Mouse (Mus musculus): ENCODE data around the gene 4930442H23Rik. TPM values are rescaled to one million over a fixed set of nuclear protein-coding genes. Genes with fewer than 3 reads are reported as not detected.

The 4930442H23Rik gene
- polyA plus RNA-seq, 1 experiment from 2014 or later, result 0.16 TPM

DNA sequence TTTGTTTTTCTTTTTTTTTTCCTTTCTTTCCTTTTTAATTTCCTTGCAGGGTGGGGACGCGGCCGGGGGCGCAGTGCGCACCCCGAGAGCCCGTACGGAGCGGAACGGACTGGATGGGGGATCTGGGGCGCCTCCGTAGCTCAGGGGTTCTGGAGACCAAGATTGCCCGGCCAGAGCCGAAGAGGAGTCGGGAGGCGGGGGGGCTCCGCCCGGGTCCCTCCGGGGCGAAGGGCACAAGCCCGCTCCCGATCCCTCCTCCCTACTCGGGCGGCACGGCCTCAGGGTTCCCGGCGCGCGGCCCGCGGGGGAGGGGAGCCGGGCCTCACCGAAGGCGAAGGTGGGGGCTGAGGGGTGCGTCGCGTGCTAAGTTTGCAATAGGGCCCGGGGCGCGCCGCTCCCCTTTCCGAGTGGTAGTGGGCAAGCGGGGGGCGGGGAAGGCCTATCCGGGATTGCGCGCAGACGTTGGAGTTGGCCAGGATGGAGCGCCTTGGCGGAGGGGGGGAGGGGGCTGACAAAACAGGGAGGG, 46.9 kb downstream of the 4930442H23Rik start:
- peak overlapping the region; percentile 93 for H3K9ac ChIP-seq (replicated peaks; ENCODE audit: low read depth)
- 2% methylated on average over 37 of the region's 50 CpGs for WGBS
- H3K27ac ChIP-seq (ENCODE audit: low read length), result peak overlapping the region; percentile 96
- no peak for TF ChIP-seq EP300 (IDR thresholded peaks at IDR 0.05)
- TF ChIP-seq CTCF (IDR thresholded peaks at IDR 0.05), result no peak
- peak overlapping the region; percentile 90 for H3K4me2 ChIP-seq (replicated peaks; ENCODE audit: low read depth, low read length)
- H3K27me3 ChIP-seq (replicated peaks; ENCODE audit: insufficient read depth, low read length), result no peaks in the 10 kb centered on the region
- no peaks in the 10 kb centered on the region for H3K36me3 ChIP-seq (ENCODE audit: insufficient read depth, low read length)
- peak overlapping the region; percentile 98 for H3K4me3 ChIP-seq (ENCODE audit: low read depth, low read length)
- H3K9me3 ChIP-seq (ENCODE audit: low read length), result no peaks in the 10 kb centered on the region
- peaks cover 43% of the 10 kb centered on the region for H3K4me1 ChIP-seq (ENCODE audit: insufficient read depth, low read depth, low read length)
- DNase-seq (ENCODE audit: low spot score) (peak; percentile 88), ATAC-seq (peak; percentile 21)

DNA sequence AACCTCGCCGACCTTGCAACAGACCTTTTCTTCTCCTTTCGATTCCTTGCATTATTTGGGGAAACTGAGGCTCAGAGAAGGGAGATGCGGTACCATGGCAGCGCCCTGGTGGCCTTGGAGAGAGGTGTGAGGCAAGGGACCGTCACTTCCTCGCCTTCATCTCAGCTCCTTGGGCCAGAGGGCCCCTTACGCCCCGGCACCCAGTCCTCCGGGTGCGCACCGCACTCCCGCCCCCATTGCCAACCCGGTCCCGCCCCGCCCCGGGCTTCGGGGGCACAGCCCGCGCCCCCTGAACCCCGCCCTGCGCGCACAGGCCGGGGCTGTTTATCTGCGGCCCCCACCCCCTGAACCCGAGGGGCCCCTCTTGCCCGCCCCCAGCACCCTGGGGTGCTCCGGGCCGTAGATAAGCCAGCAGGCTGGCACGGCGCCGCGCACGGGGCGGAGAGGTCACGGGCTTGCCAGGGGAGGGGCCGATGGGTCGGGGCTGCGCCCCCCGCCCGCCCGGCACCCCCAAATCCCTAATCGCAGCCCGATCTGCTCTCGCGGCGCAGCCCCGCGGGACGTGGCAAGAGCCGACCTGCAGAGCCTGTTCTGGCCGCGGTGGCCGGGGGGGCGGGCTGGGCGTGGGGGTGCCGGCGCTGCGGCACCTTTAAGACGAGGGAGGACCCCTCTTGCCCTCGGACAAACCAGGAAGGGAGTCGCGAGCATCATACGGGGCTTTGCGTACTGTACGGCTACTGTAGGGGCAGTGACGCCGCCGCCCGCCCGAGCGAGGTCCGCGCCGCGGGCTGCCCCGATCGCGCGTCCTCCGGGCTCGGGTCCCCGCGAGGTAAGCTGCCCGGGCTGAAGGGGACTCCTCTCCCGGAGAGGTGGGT, 47.6 kb downstream of the 4930442H23Rik start:
- peak overlapping the region; percentile 93 for H3K9ac ChIP-seq (replicated peaks; ENCODE audit: low read depth)
- ATAC-seq (peak; percentile 46), DNase-seq (ENCODE audit: low spot score) (peak; percentile 95)
- no peaks in the 10 kb centered on the region for H3K9me3 ChIP-seq (ENCODE audit: low read length)
- TF ChIP-seq EP300 (IDR thresholded peaks at IDR 0.05) (no peak), CTCF (IDR thresholded peaks at IDR 0.05) (peak; percentile 13; the same call in 1 of the 2 replicates)
- no peaks in the 10 kb centered on the region for H3K36me3 ChIP-seq (ENCODE audit: insufficient read depth, low read length)
- H3K27ac ChIP-seq (ENCODE audit: low read length), result peak overlapping the region; percentile 96
- H3K4me3 ChIP-seq (ENCODE audit: low read depth, low read length), result peak overlapping the region; percentile 98
- H3K4me2 ChIP-seq (replicated peaks; ENCODE audit: low read depth, low read length), result peak overlapping the region; percentile 90
- H3K4me1 ChIP-seq (ENCODE audit: insufficient read depth, low read depth, low read length), result peaks cover 36% of the 10 kb centered on the region
- H3K27me3 ChIP-seq (replicated peaks; ENCODE audit: insufficient read depth, low read length), result no peaks in the 10 kb centered on the region
- under 1% methylated on average over 51 of the region's 86 CpGs for WGBS

DNA sequence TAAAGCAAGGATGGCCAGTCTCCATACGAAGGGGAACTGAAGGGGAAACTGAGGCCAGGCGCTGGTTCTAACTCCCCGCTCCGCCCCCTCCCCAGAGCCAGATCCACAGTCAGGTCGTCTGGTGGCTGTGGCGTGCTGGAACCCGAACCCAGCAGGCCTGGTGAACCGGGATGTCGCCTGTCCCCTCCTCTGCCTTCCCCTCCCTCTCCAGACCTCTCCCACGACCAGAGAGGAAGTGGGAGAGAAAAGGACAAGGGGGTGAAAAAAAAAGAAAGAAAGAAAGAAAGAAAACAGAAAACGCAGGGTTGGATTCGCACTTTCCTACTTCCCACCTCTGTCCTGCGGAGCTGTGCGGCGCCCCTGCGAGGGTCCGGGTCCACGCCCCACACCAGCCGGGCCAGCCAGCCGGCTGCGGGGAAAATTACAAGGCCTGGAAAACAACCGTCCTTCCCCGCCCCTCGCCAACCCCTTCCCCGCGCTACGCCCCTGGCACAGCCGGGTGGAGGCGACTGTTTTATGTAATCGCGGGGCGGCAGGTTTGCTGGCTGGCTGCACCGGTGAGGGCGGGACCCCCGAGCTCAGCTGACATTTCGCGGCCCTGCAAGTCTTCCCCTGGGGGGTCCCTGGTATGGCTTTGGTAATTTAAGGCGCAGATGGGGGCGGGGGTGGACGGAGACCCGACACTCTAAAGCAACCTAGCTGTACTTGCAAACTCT, 48.5 kb downstream of the 4930442H23Rik start, which contains the start of gene Zbtb7a:
Gene Zbtb7a, plus strand, starts transcription at position 255 of the 716 bp plus-strand sequence.
- H3K9me3 ChIP-seq (ENCODE audit: low read length), result no peaks in the 10 kb centered on the region
- H3K36me3 ChIP-seq (ENCODE audit: insufficient read depth, low read length), result no peaks in the 10 kb centered on the region
- peak within 1 kb of the TSS; percentile 93 for H3K9ac ChIP-seq (replicated peaks; ENCODE audit: low read depth)
- TF ChIP-seq EP300 (IDR thresholded peaks at IDR 0.05) (no peak), CTCF (IDR thresholded peaks at IDR 0.05) (no peak)
- ATAC-seq, result no peak
- peak within 1 kb of the TSS; percentile 98 for H3K4me3 ChIP-seq (ENCODE audit: low read depth, low read length)
- H3K4me2 ChIP-seq (replicated peaks; ENCODE audit: low read depth, low read length), result peak within 1 kb of the TSS; percentile 90
- WGBS, result 4% methylated on average over 40 of the region's 41 CpGs
- H3K4me1 ChIP-seq (ENCODE audit: insufficient read depth, low read depth, low read length), result peaks cover 26% of the 10 kb centered on the region
- H3K27me3 ChIP-seq (replicated peaks; ENCODE audit: insufficient read depth, low read length), result no peaks in the 10 kb centered on the region
- peak; percentile 36 for DNase-seq (ENCODE audit: low spot score)
- peak within 1 kb of the TSS; percentile 96 for H3K27ac ChIP-seq (ENCODE audit: low read length)

DNA sequence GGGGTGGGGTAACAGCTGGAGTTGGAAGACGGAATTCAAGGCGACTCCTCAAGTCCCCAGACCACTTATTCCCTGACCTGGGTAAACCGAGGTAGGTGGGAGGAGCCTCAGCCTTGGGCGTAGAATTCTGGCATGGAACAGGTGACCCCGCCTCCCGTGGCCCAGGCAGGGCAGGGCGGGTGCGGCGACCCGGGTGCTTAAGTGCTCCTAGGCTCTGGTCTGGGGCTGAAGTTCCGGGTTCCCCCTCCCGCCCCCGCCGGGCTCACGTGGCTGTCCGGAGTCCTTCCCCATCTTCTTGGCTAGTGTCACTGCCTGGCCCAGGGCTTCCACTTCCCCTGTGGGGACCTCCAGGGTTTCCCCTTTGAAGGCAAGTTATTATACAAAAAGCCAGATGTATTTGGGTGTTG, 49.5 kb downstream of the 4930442H23Rik start:
- H3K36me3 ChIP-seq (ENCODE audit: insufficient read depth, low read length), result no peaks in the 10 kb centered on the region
- H3K9me3 ChIP-seq (ENCODE audit: low read length), result no peaks in the 10 kb centered on the region
- peaks cover 18% of the 10 kb centered on the region for H3K4me1 ChIP-seq (ENCODE audit: insufficient read depth, low read depth, low read length)
- H3K9ac ChIP-seq (replicated peaks; ENCODE audit: low read depth), result no peak overlapping the region; the same call in 1 of the 2 replicates
- no peaks in the 10 kb centered on the region for H3K27me3 ChIP-seq (replicated peaks; ENCODE audit: insufficient read depth, low read length)
- H3K4me3 ChIP-seq (ENCODE audit: low read depth, low read length), result peak overlapping the region; percentile 19; the same call in 1 of the 2 replicates
- H3K4me2 ChIP-seq (replicated peaks; ENCODE audit: low read depth, low read length), result peak overlapping the region; percentile 90
- peak; percentile 74 for DNase-seq (ENCODE audit: low spot score)
- H3K27ac ChIP-seq (ENCODE audit: low read length), result peak overlapping the region; percentile 73
- ATAC-seq, result no peak
- WGBS, result 2% methylated on average over 16 of the region's 16 CpGs
- TF ChIP-seq EP300 (IDR thresholded peaks at IDR 0.05) (no peak), CTCF (IDR thresholded peaks at IDR 0.05) (no peak)

Other genes with a start within 250 kb of the 4930442H23Rik start
- 1.0 and 1.4 TPM in 2 replicates for gene Gng7, start 168.9 kb downstream of the 4930442H23Rik start, polyA plus RNA-seq (2015; fragmentation: Nextera tagmentation; extraction: Ambion mirVana)
- gene Diras1, start 158.2 kb downstream of the 4930442H23Rik start, polyA plus RNA-seq (2015; fragmentation: Nextera tagmentation; extraction: Ambion mirVana), result not detected in 2 replicates
- 15.4 and 16.0 TPM in 2 replicates for gene Slc39a3, start 146.4 kb downstream of the 4930442H23Rik start, polyA plus RNA-seq (2015; fragmentation: Nextera tagmentation; extraction: Ambion mirVana)
- 102 and 103 TPM in 2 replicates for gene Sgta, start 123.7 kb downstream of the 4930442H23Rik start, polyA plus RNA-seq (2015; fragmentation: Nextera tagmentation; extraction: Ambion mirVana)
- gene Thop1, start 113.8 kb downstream of the 4930442H23Rik start, polyA plus RNA-seq (2015; fragmentation: Nextera tagmentation; extraction: Ambion mirVana), result 14.0 and 15.1 TPM in 2 replicates
- 0.40 and 0.57 TPM in 2 replicates for gene Creb3l3, start 85.0 kb downstream of the 4930442H23Rik start, polyA plus RNA-seq (2015; fragmentation: Nextera tagmentation; extraction: Ambion mirVana)
- 118 and 121 TPM in 2 replicates for gene Map2k2, start 77.9 kb downstream of the 4930442H23Rik start, polyA plus RNA-seq (2015; fragmentation: Nextera tagmentation; extraction: Ambion mirVana)
- gene Zbtb7a, start 48.6 kb downstream of the 4930442H23Rik start, polyA plus RNA-seq (2015; fragmentation: Nextera tagmentation; extraction: Ambion mirVana), result 58.2 and 62.0 TPM in 2 replicates
- 27.9 TPM in 2 replicates for gene Pias4, start 15.9 kb downstream of the 4930442H23Rik start, polyA plus RNA-seq (2015; fragmentation: Nextera tagmentation; extraction: Ambion mirVana)
- gene Eef2, start 7.2 kb downstream of the 4930442H23Rik start, polyA plus RNA-seq (2015; fragmentation: Nextera tagmentation; extraction: Ambion mirVana), result 509 and 537 TPM in 2 replicates
- gene Dapk3, start 844 bp downstream of the 4930442H23Rik start, polyA plus RNA-seq (2015; fragmentation: Nextera tagmentation; extraction: Ambion mirVana), result 48.9 and 50.2 TPM in 2 replicates
- gene Nmrk2, start 18.2 kb upstream of the 4930442H23Rik start, polyA plus RNA-seq (2015; fragmentation: Nextera tagmentation; extraction: Ambion mirVana), result 0.80 and 0.92 TPM in 2 replicates
- gene Atcay, start 47.0 kb upstream of the 4930442H23Rik start, polyA plus RNA-seq (2015; fragmentation: Nextera tagmentation; extraction: Ambion mirVana), result not detected in 2 replicates
- gene Zfr2, start 49.3 kb upstream of the 4930442H23Rik start, polyA plus RNA-seq (2015; fragmentation: Nextera tagmentation; extraction: Ambion mirVana), result 2.3 and 2.4 TPM in 2 replicates
- gene Matk, start 69.1 kb upstream of the 4930442H23Rik start, polyA plus RNA-seq (2015; fragmentation: Nextera tagmentation; extraction: Ambion mirVana), result 1.5 and 1.6 TPM in 2 replicates
- 132 and 162 TPM in 2 replicates for gene Mrpl54, start 83.1 kb upstream of the 4930442H23Rik start, polyA plus RNA-seq (2015; fragmentation: Nextera tagmentation; extraction: Ambion mirVana)
- gene Apba3, start 83.1 kb upstream of the 4930442H23Rik start, polyA plus RNA-seq (2015; fragmentation: Nextera tagmentation; extraction: Ambion mirVana), result 47.9 and 49.4 TPM in 2 replicates
- 24.1 and 30.8 TPM in 2 replicates for gene Tjp3, start 107.7 kb upstream of the 4930442H23Rik start, polyA plus RNA-seq (2015; fragmentation: Nextera tagmentation; extraction: Ambion mirVana)
- 31.2 and 32.4 TPM in 2 replicates for gene Pip5k1c, start 109.1 kb upstream of the 4930442H23Rik start, polyA plus RNA-seq (2015; fragmentation: Nextera tagmentation; extraction: Ambion mirVana)
- gene Cactin, start 137.3 kb upstream of the 4930442H23Rik start, polyA plus RNA-seq (2015; fragmentation: Nextera tagmentation; extraction: Ambion mirVana), result 20.3 and 23.0 TPM in 2 replicates
- 19.6 and 28.4 TPM in 2 replicates for gene Tbxa2r, start 144.9 kb upstream of the 4930442H23Rik start, polyA plus RNA-seq (2015; fragmentation: Nextera tagmentation; extraction: Ambion mirVana)
- 0.33 and 0.55 TPM in 2 replicates for gene Gipc3, start 159.4 kb upstream of the 4930442H23Rik start, polyA plus RNA-seq (2015; fragmentation: Nextera tagmentation; extraction: Ambion mirVana)
- gene Hmg20b, start 166.6 kb upstream of the 4930442H23Rik start, polyA plus RNA-seq (2015; fragmentation: Nextera tagmentation; extraction: Ambion mirVana), result 94.3 and 101 TPM in 2 replicates
- 14.0 and 16.9 TPM in 2 replicates for gene Mfsd12, start 173.6 kb upstream of the 4930442H23Rik start, polyA plus RNA-seq (2015; fragmentation: Nextera tagmentation; extraction: Ambion mirVana)
- 5.4 and 6.6 TPM in 2 replicates for gene 4930404N11Rik, start 182.0 kb upstream of the 4930442H23Rik start, polyA plus RNA-seq (2015; fragmentation: Nextera tagmentation; extraction: Ambion mirVana)
- 39.5 and 39.7 TPM in 2 replicates for gene Fzr1, start 194.7 kb upstream of the 4930442H23Rik start, polyA plus RNA-seq (2015; fragmentation: Nextera tagmentation; extraction: Ambion mirVana)
- gene Dohh, start 200.6 kb upstream of the 4930442H23Rik start, polyA plus RNA-seq (2015; fragmentation: Nextera tagmentation; extraction: Ambion mirVana), result 49.4 and 55.2 TPM in 2 replicates
- gene Gm48551, start 200.6 kb upstream of the 4930442H23Rik start, polyA plus RNA-seq (2015; fragmentation: Nextera tagmentation; extraction: Ambion mirVana), result 2.4 and 3.0 TPM in 2 replicates
- gene Gm48552, start 205.2 kb upstream of the 4930442H23Rik start, polyA plus RNA-seq (2015; fragmentation: Nextera tagmentation; extraction: Ambion mirVana), result 0.20 and 0.63 TPM in 2 replicates
- 3.1 and 3.6 TPM in 2 replicates for gene Smim24, start 209.2 kb upstream of the 4930442H23Rik start, polyA plus RNA-seq (2015; fragmentation: Nextera tagmentation; extraction: Ambion mirVana)

All from lung, postnatal 0 days (tissue).